Mouse (Mus musculus): ENCODE data around the gene Myod1. TPM values are rescaled to one million over a fixed set of nuclear protein-coding genes. Genes with fewer than 3 reads are reported as not detected.

Gene Myod1
- under 1 TPM in 1 of 4 experiments, not detected in 3; 0.24 TPM for total RNA-seq (2022)

- DNase-seq (ENCODE audit: low spot score in 2 of 2): no peak
Measured at GRCm38 (mm10) chr7:46376172-46377007, at the start of gene Myod1. Myod1 (plus strand) TSS chr7:46376474.

- DNase-seq (ENCODE audit: low spot score in 2 of 2): no peak
Measured at GRCm38 (mm10) chr7:46327896-46328295, 48.4 kb upstream of the Myod1 start.

GRCm38 (mm10) chr7:46337397-46337796 lies 38.9 kb upstream of the Myod1 start:
- DNase-seq (ENCODE audit: low spot score in 2 of 2): no peak

- DNase-seq (ENCODE audit: low spot score in 2 of 2): no peak
Measured at GRCm38 (mm10) chr7:46339818-46340217, 36.5 kb upstream of the Myod1 start.

- DNase-seq (ENCODE audit: low spot score in 2 of 2): no peak
Measured at GRCm38 (mm10) chr7:46340295-46340694, 36.0 kb upstream of the Myod1 start.

GRCm38 (mm10) chr7:46341471-46341870 lies 34.8 kb upstream of the Myod1 start:
- DNase-seq (ENCODE audit: low spot score in 2 of 2): no peak

- no peak for DNase-seq (ENCODE audit: low spot score in 2 of 2)
Measured at GRCm38 (mm10) chr7:46347692-46348091, 28.6 kb upstream of the Myod1 start.

GRCm38 (mm10) chr7:46348813-46349212 lies 27.5 kb upstream of the Myod1 start:
- no peak for DNase-seq (ENCODE audit: low spot score in 2 of 2)

GRCm38 (mm10) chr7:46350119-46350702 lies 26.1 kb upstream of the Myod1 start:
- no peak for DNase-seq (ENCODE audit: low spot score in 2 of 2)

- DNase-seq (ENCODE audit: low spot score in 2 of 2): no peak
Measured at GRCm38 (mm10) chr7:46352748-46353147, 23.5 kb upstream of the Myod1 start.

GRCm38 (mm10) chr7:46353216-46353615 lies 23.1 kb upstream of the Myod1 start:
- DNase-seq (ENCODE audit: low spot score in 2 of 2): no peak

- DNase-seq (ENCODE audit: low spot score in 2 of 2): no peak
Measured at GRCm38 (mm10) chr7:46353875-46354274, 22.4 kb upstream of the Myod1 start.

GRCm38 (mm10) chr7:46361776-46362175 lies 14.5 kb upstream of the Myod1 start:
- no peak for DNase-seq (ENCODE audit: low spot score in 2 of 2)

- peak; percentile 20 to 22 for DNase-seq (ENCODE audit: low spot score in 2 of 2)
Measured at GRCm38 (mm10) chr7:46364154-46364553, 12.1 kb upstream of the Myod1 start.

GRCm38 (mm10) chr7:46365810-46366209 lies 10.5 kb upstream of the Myod1 start:
- no peak for DNase-seq (ENCODE audit: low spot score in 2 of 2)

GRCm38 (mm10) chr7:46371104-46371503 lies 5.2 kb upstream of the Myod1 start:
- no peak for DNase-seq (ENCODE audit: low spot score in 2 of 2)

- no peak for DNase-seq (ENCODE audit: low spot score in 2 of 2)
Measured at GRCm38 (mm10) chr7:46377008-46377346, 703 bp downstream of the Myod1 start.

GRCm38 (mm10) chr7:46378123-46378522 lies 1.8 kb downstream of the Myod1 start:
- no peak for DNase-seq (ENCODE audit: low spot score in 2 of 2)

GRCm38 (mm10) chr7:46378983-46379382 lies 2.7 kb downstream of the Myod1 start:
- peak in 1 of 2 experiments; percentile 62 for DNase-seq (ENCODE audit: low spot score in 2 of 2)

- DNase-seq (ENCODE audit: low spot score in 2 of 2): no peak
Measured at GRCm38 (mm10) chr7:46380625-46381024, 4.4 kb downstream of the Myod1 start.

- no peak for DNase-seq (ENCODE audit: low spot score in 2 of 2)
Measured at GRCm38 (mm10) chr7:46387430-46387829, 11.2 kb downstream of the Myod1 start.

- DNase-seq (ENCODE audit: low spot score in 2 of 2): no peak
Measured at GRCm38 (mm10) chr7:46389456-46390085, 13.3 kb downstream of the Myod1 start.

- DNase-seq (ENCODE audit: low spot score in 2 of 2): no peak
Measured at GRCm38 (mm10) chr7:46390226-46390625, 14.0 kb downstream of the Myod1 start.

All from layer of hippocampus, adult 8-10 months (tissue).